Mouse (Mus musculus) testis, adult 10 weeks (tissue): ENCODE data around the gene Gpr61. TPM values are rescaled to one million over a fixed set of nuclear protein-coding genes. Genes with fewer than 3 reads are reported as not detected.

Experiments used
- polyA plus RNA-seq: library from polyadenylated mRNA; stranded (reverse); fragments of 350-450 nt; fragmentation: Illumina TruSeq; extraction: RNeasy Lipid Tissue Mini Kit (QIAGEN cat#74804); gene quantifications from one replicate; pipeline ENCODE4 v1.2.3, GENCODE M21; 2014; ENCODE audit warnings: low read depth, low replicate concordance

Gene Gpr61
- polyA plus RNA-seq, result 0.38 TPM

GRCm38 (mm10) chr3:108154656-108155055 is at the start of gene Gpr61:
Gene Gpr61 (minus strand): TSS chr3:108154882.

DNA sequence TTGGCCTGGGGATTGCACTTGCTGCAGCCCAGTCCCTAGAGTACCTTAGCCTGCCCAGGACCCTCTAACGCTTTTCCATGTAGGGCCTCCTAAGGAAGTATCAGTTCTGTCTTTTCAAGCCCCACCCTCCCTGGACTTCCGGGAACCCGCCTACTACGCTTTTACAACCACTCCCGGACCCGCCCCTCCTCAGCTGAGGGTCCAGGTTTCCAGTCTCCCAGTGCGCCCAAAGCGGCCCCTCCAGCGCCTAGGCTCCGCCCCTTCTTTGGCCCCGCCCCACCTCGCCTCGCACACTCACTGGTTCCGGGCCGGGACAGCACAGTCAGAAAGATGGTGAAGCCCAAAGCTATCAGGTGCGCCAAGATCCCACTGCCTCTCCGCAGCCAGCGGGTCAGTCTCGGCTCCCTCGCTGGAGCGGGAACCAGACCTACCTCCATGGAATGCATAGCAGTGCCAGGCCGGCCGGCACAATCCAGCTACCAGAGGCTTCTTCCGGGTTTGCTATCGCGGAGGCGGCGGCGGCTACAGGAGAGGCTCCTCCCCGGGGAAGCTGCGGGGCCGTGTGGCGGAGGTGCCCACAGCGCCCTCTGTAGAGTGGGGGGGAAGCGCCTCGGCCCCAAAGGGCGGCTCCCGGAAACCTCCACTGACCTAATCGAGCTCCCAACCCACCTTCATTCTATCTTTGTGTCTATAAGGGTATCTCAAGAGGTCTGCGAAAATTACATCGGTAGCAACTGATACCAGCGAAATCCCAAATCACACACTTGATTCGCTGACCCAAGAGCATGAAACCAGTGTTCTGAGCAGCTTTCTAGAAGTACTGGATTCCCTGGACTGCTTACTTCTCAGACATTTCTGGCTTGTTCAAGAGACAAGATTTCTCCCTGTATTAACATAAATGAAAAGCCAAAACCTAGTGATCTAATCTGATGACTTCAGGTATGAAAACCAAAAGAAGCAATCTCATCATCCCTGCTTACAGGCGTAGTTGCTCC is 45.9 kb upstream of the Gpr61 start, which contains the start of gene Cyb561d1:
Gene Cyb561d1 (minus strand): TSS at position 884 of the 995 bp plus-strand sequence.

DNA sequence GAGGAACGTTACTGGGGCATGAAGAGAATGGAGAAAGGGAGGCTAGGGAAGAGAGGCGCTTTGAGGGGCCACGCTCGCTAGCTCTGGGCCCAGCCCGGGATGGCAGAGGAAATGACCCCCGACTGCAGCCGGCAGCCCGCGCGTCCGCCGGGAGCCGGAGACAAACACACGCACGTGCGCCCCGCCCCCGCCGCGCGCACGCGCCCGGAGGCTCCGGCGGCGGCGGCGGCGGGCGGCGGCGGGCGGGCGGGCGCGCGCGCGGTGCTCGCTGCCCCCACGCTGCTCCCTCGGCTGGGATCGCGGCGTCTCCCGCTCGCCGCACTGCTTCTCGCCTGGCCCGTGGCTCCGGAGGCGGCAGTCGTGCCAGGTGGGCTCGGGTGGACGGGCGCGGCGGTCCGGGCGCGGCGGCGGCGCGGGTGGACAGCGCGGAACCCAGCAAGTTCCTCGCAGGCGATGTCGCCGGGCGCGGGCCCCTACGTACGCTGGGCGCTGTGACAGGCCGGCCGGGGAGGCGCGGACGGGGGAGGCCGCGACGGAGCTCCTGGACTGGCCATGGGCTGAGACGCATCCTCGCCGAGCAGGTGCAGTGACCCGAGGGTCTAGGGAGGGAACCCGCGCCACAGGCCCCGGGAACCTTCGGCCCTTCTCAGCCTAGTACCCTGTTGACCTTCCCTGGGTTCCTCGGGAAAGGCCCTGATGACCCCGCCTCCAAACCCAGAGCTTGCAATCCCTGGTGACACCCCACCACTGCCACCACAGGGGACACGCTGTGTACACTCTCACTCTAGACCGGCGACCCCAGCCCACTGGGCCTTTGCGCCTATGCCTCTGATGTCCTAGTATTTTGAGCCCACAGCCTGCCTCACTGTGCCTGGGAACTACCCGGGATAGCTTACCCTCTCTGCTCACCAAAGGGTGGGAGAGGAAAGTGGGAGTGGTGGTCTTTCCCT is 31.7 kb upstream of the Gpr61 start, which contains the start of gene Amigo1:
Gene Amigo1 (plus strand): TSS at position 238 of the 950 bp plus-strand sequence.

GRCm38 (mm10) chr3:108145534-108146445 is 8.9 kb downstream of the Gpr61 start, which contains the start of gene Gnai3:
Gene Gnai3 (minus strand): TSS chr3:108146146.

Other genes starting within 250 kb of the Gpr61 start
- 22.5 TPM for gene Gstm7, start 223.1 kb downstream of the Gpr61 start, polyA plus RNA-seq
- 56.0 TPM for gene Gstm6, start 211.1 kb downstream of the Gpr61 start, polyA plus RNA-seq
- not detected for gene Gstm3, start 185.6 kb downstream of the Gpr61 start, polyA plus RNA-seq
- gene Gstm2, start 168.4 kb downstream of the Gpr61 start, polyA plus RNA-seq, result 222 TPM
- gene Gstm1, start 136.9 kb downstream of the Gpr61 start, polyA plus RNA-seq, result 104 TPM
- 2.7 TPM for gene Gstm4, start 110.0 kb downstream of the Gpr61 start, polyA plus RNA-seq
- 1.7 TPM for gene Ampd2, start 68.2 kb downstream of the Gpr61 start, polyA plus RNA-seq
- 0.90 TPM for gene Gnat2, start 62.1 kb downstream of the Gpr61 start, polyA plus RNA-seq
- gene Gnai3, start 8.7 kb downstream of the Gpr61 start, polyA plus RNA-seq, result 93.3 TPM
- 0.43 TPM for gene Amigo1, start 31.5 kb upstream of the Gpr61 start, polyA plus RNA-seq
- gene Cyb561d1, start 46.3 kb upstream of the Gpr61 start, polyA plus RNA-seq, result 1.4 TPM
- gene Atxn7l2, start 56.1 kb upstream of the Gpr61 start, polyA plus RNA-seq, result 0.85 TPM
- gene Sypl2, start 71.8 kb upstream of the Gpr61 start, polyA plus RNA-seq, result 0.17 TPM
- gene Psma5, start 102.0 kb upstream of the Gpr61 start, polyA plus RNA-seq, result 65.6 TPM
- gene Sort1, start 129.2 kb upstream of the Gpr61 start, polyA plus RNA-seq, result 38.3 TPM
- gene Mybphl, start 210.0 kb upstream of the Gpr61 start, polyA plus RNA-seq, result not detected
- not detected for gene Psrc1, start 229.0 kb upstream of the Gpr61 start, polyA plus RNA-seq